Mouse (Mus musculus): ENCODE results near the gene Syce1l.

The Syce1l gene

DNA sequence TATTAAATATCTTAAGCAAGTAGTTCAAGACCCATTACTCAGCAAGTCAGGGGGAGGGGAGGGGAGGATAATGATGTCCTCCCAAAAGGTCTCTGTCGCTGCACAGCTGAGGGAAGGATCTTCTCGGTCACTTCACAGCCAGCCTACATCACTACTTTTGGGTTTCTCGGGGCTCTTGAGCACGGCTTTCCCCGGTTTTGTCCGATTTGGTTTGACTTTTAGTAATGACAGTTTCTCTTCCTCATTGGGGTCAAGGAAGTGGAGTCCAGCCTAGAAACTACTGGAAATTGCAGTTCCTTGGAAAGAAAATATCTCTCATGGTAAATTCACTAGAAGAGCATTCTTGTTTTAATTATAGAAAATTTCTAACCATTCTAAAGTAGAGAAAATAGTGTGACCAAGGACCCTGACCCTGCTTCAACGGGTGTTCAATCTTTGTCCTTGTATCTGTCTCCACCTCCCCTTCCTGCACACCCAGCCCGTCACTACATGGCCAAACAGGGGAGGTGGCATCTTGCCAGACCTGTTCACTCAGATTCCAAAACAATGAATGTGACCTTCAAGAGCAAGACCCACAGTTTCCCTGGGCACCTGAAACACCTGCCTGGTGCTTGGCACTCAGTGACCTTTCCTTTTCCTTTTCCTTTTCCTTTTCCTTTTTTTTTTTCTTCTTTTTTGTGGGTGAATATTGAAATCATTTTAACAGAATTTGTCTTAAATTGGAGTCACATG, 632 bp downstream of the Syce1l start:
- H3K9me3 ChIP-seq (ENCODE audit: low read length): peaks cover 10% of the 10 kb centered on the region; the same call in 1 of the 2 replicates
- H3K27me3 ChIP-seq (ENCODE audit: insufficient read depth, low read length): peaks cover 2% of the 10 kb centered on the region; the same call in 1 of the 2 replicates
- H3K36me3 ChIP-seq (ENCODE audit: insufficient read depth, low read length): peaks cover 36% of the 10 kb centered on the region
- H3K4me1 ChIP-seq (replicated peaks; ENCODE audit: low read depth, low read length): peaks cover 18% of the 10 kb centered on the region
- H3K4me3 ChIP-seq (replicated peaks; ENCODE audit: low read length): no peak overlapping the region
- TF ChIP-seq NANOG (IDR thresholded peaks at IDR 0.05; ENCODE audit: borderline replicate concordance, low read length) (no peak), CTCF (conservative IDR thresholded peaks at IDR 0.05; ENCODE audit: low read length) (no peak), POU5F1 (IDR thresholded peaks at IDR 0.05; ENCODE audit: borderline replicate concordance, low read length) (no peak)

GRCm38 (mm10) chr8:113645220-113645619, 2.2 kb downstream of the Syce1l start:
- peaks cover 25% of the 10 kb centered on the region for H3K36me3 ChIP-seq (ENCODE audit: insufficient read depth, low read length)
- H3K4me3 ChIP-seq (replicated peaks; ENCODE audit: low read length): no peak overlapping the region
- peaks cover 2% of the 10 kb centered on the region; the same call in 1 of the 2 replicates for H3K27me3 ChIP-seq (ENCODE audit: insufficient read depth, low read length)
- peaks cover 10% of the 10 kb centered on the region; the same call in 1 of the 2 replicates for H3K9me3 ChIP-seq (ENCODE audit: low read length)
- TF ChIP-seq CTCF (conservative IDR thresholded peaks at IDR 0.05; ENCODE audit: low read length) (no peak), POU5F1 (IDR thresholded peaks at IDR 0.05; ENCODE audit: borderline replicate concordance, low read length) (no peak), NANOG (IDR thresholded peaks at IDR 0.05; ENCODE audit: borderline replicate concordance, low read length) (no peak)
- H3K4me1 ChIP-seq (replicated peaks; ENCODE audit: low read depth, low read length): peaks cover 11% of the 10 kb centered on the region

GRCm38 (mm10) chr8:113652450-113652849, 9.4 kb downstream of the Syce1l start:
- TF ChIP-seq NANOG (IDR thresholded peaks at IDR 0.05; ENCODE audit: borderline replicate concordance, low read length): no peak
- no peak for TF ChIP-seq CTCF (conservative IDR thresholded peaks at IDR 0.05; ENCODE audit: low read length)
- no peak for TF ChIP-seq POU5F1 (IDR thresholded peaks at IDR 0.05; ENCODE audit: borderline replicate concordance, low read length)
- Histone ChIP-seq H3K36me3 (ENCODE audit: insufficient read depth, low read length) (no peaks in the 10 kb centered on the region), H3K4me3 (replicated peaks; ENCODE audit: low read length) (no peak overlapping the region), H3K9me3 (ENCODE audit: low read length) (peaks cover 8% of the 10 kb centered on the region), H3K4me1 (replicated peaks; ENCODE audit: low read depth, low read length) (no peaks in the 10 kb centered on the region), H3K27me3 (ENCODE audit: insufficient read depth, low read length) (peaks cover 33% of the 10 kb centered on the region)

- Histone ChIP-seq H3K27me3 (ENCODE audit: insufficient read depth, low read length) (peaks cover 33% of the 10 kb centered on the region), H3K4me3 (replicated peaks; ENCODE audit: low read length) (no peak overlapping the region), H3K4me1 (replicated peaks; ENCODE audit: low read depth, low read length) (no peaks in the 10 kb centered on the region), H3K9me3 (ENCODE audit: low read length) (peaks cover 8% of the 10 kb centered on the region), H3K36me3 (ENCODE audit: insufficient read depth, low read length) (no peaks in the 10 kb centered on the region)
- TF ChIP-seq NANOG (IDR thresholded peaks at IDR 0.05; ENCODE audit: borderline replicate concordance, low read length) (no peak), CTCF (conservative IDR thresholded peaks at IDR 0.05; ENCODE audit: low read length) (no peak), POU5F1 (IDR thresholded peaks at IDR 0.05; ENCODE audit: borderline replicate concordance, low read length) (no peak)
Observed at GRCm38 (mm10) chr8:113653151-113653550, 10.1 kb downstream of the Syce1l start.

DNA sequence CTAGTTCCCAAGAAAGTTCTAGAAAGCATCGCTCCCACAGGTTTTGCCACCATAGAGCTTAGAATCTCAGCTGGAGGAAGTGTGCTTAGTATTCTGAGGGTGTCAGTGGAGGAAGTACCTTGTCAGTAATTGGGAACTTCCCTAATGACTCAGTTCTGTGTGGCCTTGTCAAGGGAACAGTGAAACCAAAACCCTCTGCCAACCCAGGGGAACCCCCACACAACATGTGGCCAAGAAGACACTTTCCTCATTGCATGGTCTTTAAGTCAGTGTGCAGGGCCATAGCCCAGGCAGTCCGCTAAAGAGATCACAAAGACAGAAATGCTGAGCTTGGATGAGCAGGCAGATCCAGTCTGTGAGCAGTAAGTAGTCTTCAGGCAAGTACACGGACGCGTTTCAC, 13.1 kb downstream of the Syce1l start:
- Histone ChIP-seq H3K27me3 (ENCODE audit: insufficient read depth, low read length) (peaks cover 31% of the 10 kb centered on the region), H3K4me1 (replicated peaks; ENCODE audit: low read depth, low read length) (no peaks in the 10 kb centered on the region), H3K4me3 (replicated peaks; ENCODE audit: low read length) (no peak overlapping the region), H3K36me3 (ENCODE audit: insufficient read depth, low read length) (no peaks in the 10 kb centered on the region), H3K9me3 (ENCODE audit: low read length) (peaks cover 8% of the 10 kb centered on the region)
- TF ChIP-seq CTCF (conservative IDR thresholded peaks at IDR 0.05; ENCODE audit: low read length) (no peak), POU5F1 (IDR thresholded peaks at IDR 0.05; ENCODE audit: borderline replicate concordance, low read length) (no peak), NANOG (IDR thresholded peaks at IDR 0.05; ENCODE audit: borderline replicate concordance, low read length) (no peak)

DNA sequence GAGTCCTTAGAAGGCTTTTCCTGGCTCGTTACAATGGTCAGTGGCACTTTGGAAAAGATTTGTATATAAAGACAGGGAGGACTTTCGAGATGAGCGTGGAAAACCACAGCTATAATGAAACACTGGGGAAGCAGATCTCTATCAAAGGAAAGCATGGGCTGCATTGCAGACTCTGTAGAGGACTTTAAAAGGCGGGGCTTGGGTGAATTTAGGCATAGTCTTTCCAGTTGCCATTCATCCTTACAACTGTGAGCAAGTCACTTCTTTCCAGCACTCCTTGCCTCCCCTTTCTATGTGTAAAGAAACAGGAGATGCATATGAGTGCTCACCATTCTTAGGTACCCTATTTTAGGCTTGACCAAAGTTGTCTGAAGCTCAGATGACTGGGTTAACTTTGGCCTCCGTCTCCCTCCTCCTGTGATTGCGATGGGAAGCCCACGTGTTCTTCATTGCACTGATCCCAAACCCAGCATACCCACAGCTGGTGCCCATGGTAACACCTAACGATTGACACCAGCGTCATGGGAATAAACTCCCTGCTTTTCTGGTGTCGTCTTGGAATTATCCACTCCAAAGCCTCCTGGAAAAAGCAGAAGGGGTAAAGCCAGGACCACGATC, 13.8 kb downstream of the Syce1l start:
- Histone ChIP-seq H3K9me3 (ENCODE audit: low read length) (peaks cover 8% of the 10 kb centered on the region), H3K27me3 (ENCODE audit: insufficient read depth, low read length) (peaks cover 25% of the 10 kb centered on the region), H3K36me3 (ENCODE audit: insufficient read depth, low read length) (no peaks in the 10 kb centered on the region), H3K4me1 (replicated peaks; ENCODE audit: low read depth, low read length) (no peaks in the 10 kb centered on the region), H3K4me3 (replicated peaks; ENCODE audit: low read length) (no peak overlapping the region)
- TF ChIP-seq NANOG (IDR thresholded peaks at IDR 0.05; ENCODE audit: borderline replicate concordance, low read length) (no peak), POU5F1 (IDR thresholded peaks at IDR 0.05; ENCODE audit: borderline replicate concordance, low read length) (no peak), CTCF (conservative IDR thresholded peaks at IDR 0.05; ENCODE audit: low read length) (no peak)

GRCm38 (mm10) chr8:113660128-113660527, 17.1 kb downstream of the Syce1l start:
- Histone ChIP-seq H3K4me3 (replicated peaks; ENCODE audit: low read length) (no peak overlapping the region), H3K36me3 (ENCODE audit: insufficient read depth, low read length) (no peaks in the 10 kb centered on the region), H3K9me3 (ENCODE audit: low read length) (no peaks in the 10 kb centered on the region), H3K4me1 (replicated peaks; ENCODE audit: low read depth, low read length) (no peaks in the 10 kb centered on the region), H3K27me3 (ENCODE audit: insufficient read depth, low read length) (peaks cover 7% of the 10 kb centered on the region; the same call in 1 of the 2 replicates)
- TF ChIP-seq POU5F1 (IDR thresholded peaks at IDR 0.05; ENCODE audit: borderline replicate concordance, low read length) (no peak), NANOG (IDR thresholded peaks at IDR 0.05; ENCODE audit: borderline replicate concordance, low read length) (no peak), CTCF (conservative IDR thresholded peaks at IDR 0.05; ENCODE audit: low read length) (no peak)

DNA sequence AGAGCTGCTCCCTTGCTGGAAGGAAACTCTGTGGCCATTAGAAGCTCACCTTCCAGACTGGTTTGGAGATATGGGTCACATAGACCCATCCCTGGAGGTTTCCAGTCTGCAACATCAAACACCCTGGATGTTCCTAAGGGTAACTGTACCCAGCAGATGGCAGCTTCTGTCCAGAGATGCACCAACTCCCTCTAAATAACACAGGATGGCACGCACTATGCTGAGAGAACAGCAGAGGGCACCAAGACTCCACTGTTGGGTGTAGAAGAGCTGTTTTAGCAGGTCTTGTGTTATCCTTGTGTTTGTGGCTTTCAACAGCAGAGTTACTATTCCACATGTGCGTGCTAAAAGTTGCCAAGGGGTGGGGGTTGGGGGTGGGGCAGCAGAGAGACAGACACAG, 21.5 kb downstream of the Syce1l start:
- Histone ChIP-seq H3K4me3 (replicated peaks; ENCODE audit: low read length) (no peak overlapping the region), H3K27me3 (ENCODE audit: insufficient read depth, low read length) (peaks cover 7% of the 10 kb centered on the region; the same call in 1 of the 2 replicates), H3K36me3 (ENCODE audit: insufficient read depth, low read length) (no peaks in the 10 kb centered on the region), H3K4me1 (replicated peaks; ENCODE audit: low read depth, low read length) (no peaks in the 10 kb centered on the region), H3K9me3 (ENCODE audit: low read length) (no peaks in the 10 kb centered on the region)
- TF ChIP-seq NANOG (IDR thresholded peaks at IDR 0.05; ENCODE audit: borderline replicate concordance, low read length) (no peak), CTCF (conservative IDR thresholded peaks at IDR 0.05; ENCODE audit: low read length) (peak; percentile 69), POU5F1 (IDR thresholded peaks at IDR 0.05; ENCODE audit: borderline replicate concordance, low read length) (no peak)

Measured in E14TG2a.4 (cell line).